Comparison of ENCODE assay signal across 10 mouse cellular contexts in the genomic region with DNA sequence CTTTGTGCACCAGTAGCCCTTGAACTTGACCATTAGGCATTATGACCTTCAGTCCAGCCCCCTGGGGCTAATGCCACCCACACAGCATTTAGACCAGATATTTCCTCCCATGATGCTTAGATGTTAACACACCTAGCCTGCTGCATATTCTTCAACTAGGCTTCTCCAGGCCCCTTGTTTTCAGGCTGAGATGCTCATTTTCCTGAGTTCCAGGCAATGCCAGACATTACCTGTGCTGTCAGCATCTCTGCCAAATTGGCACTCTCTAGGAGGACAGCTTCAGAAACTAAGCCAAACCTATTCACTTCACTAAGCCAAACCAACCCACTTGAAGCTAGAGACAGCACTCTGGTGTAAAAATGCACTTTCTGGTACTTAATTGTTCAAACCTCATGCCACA. TPM values are rescaled to one million over a fixed set of nuclear protein-coding genes. Genes with fewer than 3 reads are reported as not detected.
DNase-seq lines count a peak whose midpoint lies in the region; ATAC-seq and TF ChIP-seq lines count a peak whose summit lies in the region.
"Had no signal": no experiment of that assay in that cellular context is flagged by ENCODE, and none has a peak within 500 bp of the region (broad histone marks: within the 10 kb centered on the region; RNA-seq: fewer than 3 reads in every experiment).

No protein-coding gene starts in this region.

- no peak overlapping the region for H3K9ac ChIP-seq in liver, embryonic 12.5 days
- H3K9ac ChIP-seq in liver, postnatal 0 days (replicated peaks), result no peak overlapping the region
- H3K9ac ChIP-seq in hindbrain, embryonic 14.5 days, result no peak overlapping the region; the same call in 1 of the 2 replicates
- H3K9ac ChIP-seq in neural tube, embryonic 14.5 days (replicated peaks; ENCODE audit: low read depth, low read length), result no peak overlapping the region

- peaks cover 51% of the 10 kb centered on the region for H3K27me3 ChIP-seq in liver, embryonic 12.5 days (replicated peaks)
- peaks cover 39% of the 10 kb centered on the region for H3K27me3 ChIP-seq in liver, postnatal 0 days (ENCODE audit: insufficient read depth, low read length)
- H3K27me3 ChIP-seq in hindbrain, embryonic 14.5 days (ENCODE audit: control insufficient read depth, insufficient read depth, low read length), result no peaks in the 10 kb centered on the region
- H3K27me3 ChIP-seq in neural tube, embryonic 14.5 days (ENCODE audit: control insufficient read depth, insufficient read depth, low read length), result peaks cover 9% of the 10 kb centered on the region

- H3K9me3 ChIP-seq in liver, embryonic 12.5 days (replicated peaks), result no peaks in the 10 kb centered on the region
- H3K9me3 ChIP-seq in liver, postnatal 0 days (ENCODE audit: low read length), result no peaks in the 10 kb centered on the region
- no peaks in the 10 kb centered on the region for H3K9me3 ChIP-seq in hindbrain, embryonic 14.5 days (ENCODE audit: control insufficient read depth, low read length)
- no peaks in the 10 kb centered on the region for H3K9me3 ChIP-seq in neural tube, embryonic 14.5 days (ENCODE audit: control insufficient read depth, low read length)

- peak; percentile 32 to 43 for DNase-seq in cerebellum, postnatal 10 days
- DNase-seq in cerebellum, adult 9-10 months, result no peak
- no peak for DNase-seq in liver, postnatal 0 days
- DNase-seq in hindbrain, embryonic 14.5 days (ENCODE audit: low spot score), result no peak
- DNase-seq in embryo, embryonic 10 days (ENCODE audit: low spot score), result no peak
- DNase-seq in left cerebral cortex, postnatal 25 days (ENCODE audit: low spot score in 2 of 2), result no peak
- DNase-seq: thymus, postnatal 14 days had no signal

- H3K27ac ChIP-seq in liver, embryonic 12.5 days, result no peak overlapping the region
- no peak overlapping the region for H3K27ac ChIP-seq in liver, postnatal 0 days (ENCODE audit: low read depth)
- H3K27ac ChIP-seq in hindbrain, embryonic 14.5 days, result no peak overlapping the region
- H3K27ac ChIP-seq in neural tube, embryonic 14.5 days (ENCODE audit: low read depth, low read length), result no peak overlapping the region

- TF ChIP-seq EP300 in liver, postnatal 0 days (IDR thresholded peaks at IDR 0.05; ENCODE audit: low read depth), result no peak

- H3K36me3 ChIP-seq in liver, embryonic 12.5 days, result no peaks in the 10 kb centered on the region
- H3K36me3 ChIP-seq in liver, postnatal 0 days (replicated peaks; ENCODE audit: insufficient read depth, low read length), result no peaks in the 10 kb centered on the region
- no peaks in the 10 kb centered on the region for H3K36me3 ChIP-seq in hindbrain, embryonic 14.5 days (replicated peaks; ENCODE audit: control insufficient read depth, insufficient read depth)
- H3K36me3 ChIP-seq in neural tube, embryonic 14.5 days (ENCODE audit: control insufficient read depth, insufficient read depth, low read length), result no peaks in the 10 kb centered on the region

- no peak for ATAC-seq in liver, embryonic 12.5 days
- no peak for ATAC-seq in liver, postnatal 0 days
- ATAC-seq in hindbrain, embryonic 14.5 days (ENCODE audit: low FRiP score), result no peak
- no peak for ATAC-seq in neural tube, embryonic 14.5 days (ENCODE audit: low read depth)
- ATAC-seq: Patski had no signal

- peaks cover 5% of the 10 kb centered on the region; the same call in 1 of the 2 replicates for H3K4me1 ChIP-seq in liver, embryonic 12.5 days
- peaks cover 2% of the 10 kb centered on the region; the same call in 1 of the 2 replicates for H3K4me1 ChIP-seq in liver, postnatal 0 days (ENCODE audit: insufficient read depth)
- H3K4me1 ChIP-seq in hindbrain, embryonic 14.5 days (replicated peaks; ENCODE audit: control insufficient read depth, insufficient read depth, low read length), result peaks cover 7% of the 10 kb centered on the region; the same call in 1 of the 2 replicates
- H3K4me1 ChIP-seq in neural tube, embryonic 14.5 days (ENCODE audit: control insufficient read depth, insufficient read depth, low read length), result peaks cover 4% of the 10 kb centered on the region; the same call in 1 of the 2 replicates

- H3K4me3 ChIP-seq in liver, embryonic 12.5 days, result no peak overlapping the region
- H3K4me3 ChIP-seq in liver, postnatal 0 days (ENCODE audit: low read depth, low read length), result no peak overlapping the region
- peak overlapping the region; percentile 72 for H3K4me3 ChIP-seq in hindbrain, embryonic 14.5 days (replicated peaks; ENCODE audit: low read length)
- H3K4me3 ChIP-seq in neural tube, embryonic 14.5 days (ENCODE audit: low read depth, low read length), result peak overlapping the region; percentile 61; the same call in 1 of the 2 replicates

- no peak for TF ChIP-seq CTCF in liver, postnatal 0 days (IDR thresholded peaks at IDR 0.05; ENCODE audit: low read depth)

- peak overlapping the region; percentile 69 for H3K4me2 ChIP-seq in liver, embryonic 12.5 days
- H3K4me2 ChIP-seq in liver, postnatal 0 days (ENCODE audit: low read depth, low read length), result no peak overlapping the region; the same call in 1 of the 2 replicates
- peak overlapping the region; percentile 76 for H3K4me2 ChIP-seq in hindbrain, embryonic 14.5 days (replicated peaks)
- peak overlapping the region; percentile 94 for H3K4me2 ChIP-seq in neural tube, embryonic 14.5 days (ENCODE audit: low read depth, low read length)

- intact Hi-C loops in left cerebral cortex, postnatal 25 days (cut with DNase I), result no loop called here

RNA-seq across cellular contexts. Expression of a gene that starts 1.7 kb away (rescaled TPM):
- polyA plus RNA-seq in liver, embryonic 12.5 days (2016; fragmentation: Nextera tagmentation; extraction: Ambion mirVana), result 1.5 and 1.6 TPM in 2 replicates
- 0.66 and 0.67 TPM in 2 replicates for polyA plus RNA-seq in liver, postnatal 0 days (2015; fragmentation: Nextera tagmentation; extraction: Ambion mirVana)
- 5.8 and 6.6 TPM in 2 replicates for polyA plus RNA-seq in hindbrain, embryonic 14.5 days (2014; fragmentation: Nextera tagmentation; extraction: Ambion mirVana)
- 6.1 and 6.7 TPM in 2 replicates for polyA plus RNA-seq in neural tube, embryonic 14.5 days (2014; fragmentation: Nextera tagmentation; extraction: Ambion mirVana)
- total RNA-seq in left cerebral cortex, postnatal 25 days (2021), result 10 to 100 TPM; 10.0 to 10.6 TPM

Comparison
In these comparisons a context has a peak if more than half of its experiments do, and no peak if none do; other contexts are left out.
1. DNase-seq: peak in cerebellum, postnatal 10 days (2 of 2); none in cerebellum, adult 9-10 months (single experiment), liver, postnatal 0 days (single experiment), hindbrain, embryonic 14.5 days (single experiment), embryo, embryonic 10 days (single experiment) and left cerebral cortex, postnatal 25 days (0 of 2).
2. H3K4me3 ChIP-seq: peak in hindbrain, embryonic 14.5 days (single experiment) and neural tube, embryonic 14.5 days (single experiment); none in liver, embryonic 12.5 days (single experiment) and liver, postnatal 0 days (single experiment).